Mouse (Mus musculus) left cerebral cortex, postnatal 14 days (tissue): Measurements from ENCODE around the gene Fam107b. TPM values are rescaled to one million over a fixed set of nuclear protein-coding genes. Genes with fewer than 3 reads are reported as not detected.

Experiments
- DNase-seq, 2 experiments: peaks; one replicate each; pipeline ENCODE4 v3.0.0; 2021 to 2022; ENCODE audit warnings: low spot score in 2 of 2, mixed read lengths in 1 of 2
- intact Hi-C: fragments of 180-260 bp; cut with DNase I; formaldehyde crosslinking; loops from one replicate; pipeline ENCODE4 v1.15.1; 2025
- total RNA-seq, 2 experiments: library from RNA; stranded (reverse); gene quantifications; 2 replicates each; pipeline ENCODE4 v1.2.3; 2021

Gene Fam107b
- total RNA-seq, 2 experiments from 2014 or later, result 9.3 to 10.5 TPM

GRCm38 (mm10) chr2:3656091-3656490, 85.8 kb downstream of the Fam107b start:
- no peak for DNase-seq

GRCm38 (mm10) chr2:3656834-3657233, 86.5 kb downstream of the Fam107b start:
- intact Hi-C loops, result no loop called here
- DNase-seq, result no peak

More at GRCm38 (mm10) chr2:3656091-3656490, 85.8 kb downstream of the Fam107b start:
- intact Hi-C loops, result no loop called here

- no peak for DNase-seq
- intact Hi-C loops, result no loop called here
These were observed 87.1 kb downstream of the Fam107b start for GRCm38 (mm10) chr2:3657376-3657775.

GRCm38 (mm10) chr2:3657811-3658730, 87.8 kb downstream of the Fam107b start:
- peak; percentile 31 to 34 for DNase-seq
- intact Hi-C loops, result no loop called here

- intact Hi-C loops, result no loop called here
- no peak for DNase-seq
These were observed 88.6 kb downstream of the Fam107b start for GRCm38 (mm10) chr2:3658900-3659299.

- no peak for DNase-seq
- intact Hi-C loops, result no loop called here
These were observed 89.1 kb downstream of the Fam107b start for GRCm38 (mm10) chr2:3659300-3659910.

- DNase-seq, result no peak
- intact Hi-C loops, result no loop called here
These were observed 93.8 kb downstream of the Fam107b start for GRCm38 (mm10) chr2:3664086-3664485.

GRCm38 (mm10) chr2:3668682-3669081, 98.4 kb downstream of the Fam107b start:
- peak; percentile 42 to 62 for DNase-seq
- intact Hi-C loops, result no loop called here

GRCm38 (mm10) chr2:3669646-3670045, 99.4 kb downstream of the Fam107b start:
- DNase-seq, result no peak
- intact Hi-C loops, result no loop called here

- DNase-seq, result no peak
- intact Hi-C loops, result no loop called here
These were observed 102.5 kb downstream of the Fam107b start for GRCm38 (mm10) chr2:3672654-3673367.

- intact Hi-C loops, result no loop called here
- DNase-seq, result no peak
These were observed 105.2 kb downstream of the Fam107b start for GRCm38 (mm10) chr2:3675481-3675880.

GRCm38 (mm10) chr2:3682699-3683098, 112.4 kb downstream of the Fam107b start:
- intact Hi-C loops, result no loop called here
- no peak for DNase-seq

GRCm38 (mm10) chr2:3683343-3683742, 113.1 kb downstream of the Fam107b start:
- intact Hi-C loops, result no loop called here
- DNase-seq, result no peak

- intact Hi-C loops, result no loop called here
- no peak for DNase-seq
These were observed 113.5 kb downstream of the Fam107b start for GRCm38 (mm10) chr2:3683751-3684229.

- DNase-seq, result no peak
- intact Hi-C loops, result no loop called here
These were observed 119.9 kb downstream of the Fam107b start for GRCm38 (mm10) chr2:3690221-3690620.

GRCm38 (mm10) chr2:3692833-3693232, 122.5 kb downstream of the Fam107b start:
- no peak for DNase-seq
- intact Hi-C loops, result no loop called here

- DNase-seq, result no peak
- intact Hi-C loops, result no loop called here
These were observed 125.6 kb downstream of the Fam107b start for GRCm38 (mm10) chr2:3695900-3696299.

- intact Hi-C loops, result no loop called here
- DNase-seq, result no peak
These were observed 130.1 kb downstream of the Fam107b start for GRCm38 (mm10) chr2:3700368-3700767.

- DNase-seq, result no peak
- intact Hi-C loops, result no loop called here
These were observed 132.4 kb downstream of the Fam107b start for GRCm38 (mm10) chr2:3702640-3703190.

- intact Hi-C loops, result no loop called here
- DNase-seq, result no peak
These were observed 133.5 kb downstream of the Fam107b start for GRCm38 (mm10) chr2:3703806-3704205.
